14 mouse cellular contexts compared by ENCODE assay signal in genomic region chr9:13990960-13991359, GRCm38 (mm10).
"Had no signal": no experiment of that assay in that cellular context is flagged by ENCODE, and none has a peak within 500 bp of the region (broad histone marks: within the 10 kb centered on the region; RNA-seq: fewer than 3 reads in every experiment).

No protein-coding gene starts in this region.

- H3K27ac ChIP-seq: midbrain, embryonic 10.5 days; midbrain, embryonic 12.5 days; neural tube, embryonic 12.5 days; stomach, embryonic 15.5 days; stomach, postnatal 0 days had no signal

- H3K27me3 ChIP-seq: midbrain, embryonic 12.5 days; neural tube, embryonic 12.5 days; stomach, embryonic 15.5 days had no signal

- H3K9me3 ChIP-seq: midbrain, embryonic 10.5 days; midbrain, embryonic 12.5 days; neural tube, embryonic 12.5 days; stomach, embryonic 15.5 days had no signal

- H3K9ac ChIP-seq: lung, embryonic 14.5 days; midbrain, embryonic 12.5 days; neural tube, embryonic 12.5 days; stomach, embryonic 15.5 days had no signal

- H3K4me2 ChIP-seq: lung, embryonic 14.5 days; midbrain, embryonic 12.5 days; neural tube, embryonic 12.5 days; stomach, embryonic 15.5 days had no signal

- H3K4me3 ChIP-seq: midbrain, embryonic 10.5 days; midbrain, embryonic 12.5 days; neural tube, embryonic 12.5 days; stomach, embryonic 15.5 days had no signal

- H3K4me1 ChIP-seq: midbrain, embryonic 10.5 days; midbrain, embryonic 12.5 days; neural tube, embryonic 12.5 days; stomach, embryonic 15.5 days had no signal

- DNase-seq: lung, adult 18-20 months; lung, embryonic 14.5 days; lung, postnatal 10 days; lung, postnatal 4 days; midbrain, embryonic 14.5 days; right cerebral cortex, postnatal 14 days; thymus, adult 2 months; thymus, postnatal 25 days; thymus, postnatal 4 days had no signal

- H3K36me3 ChIP-seq: midbrain, embryonic 10.5 days; midbrain, embryonic 12.5 days; neural tube, embryonic 12.5 days; stomach, embryonic 15.5 days had no signal
